Mouse (Mus musculus) heart, postnatal 36 days (tissue): Measurements from ENCODE around the gene Gdpgp1. TPM values are rescaled to one million over a fixed set of nuclear protein-coding genes. Genes with fewer than 3 reads are reported as not detected.

Source experiments
- DNase-seq, 2 experiments: peaks; one replicate each; pipeline ENCODE4 v3.0.0; 2021 to 2022
- intact Hi-C: fragments of 180-260 bp; cut with DNase I; formaldehyde crosslinking; loops from one replicate; pipeline ENCODE4 v1.15.1; 2025
- total RNA-seq, 2 experiments: library from RNA; stranded (reverse); gene quantifications; 2 replicates each; pipeline ENCODE4 v1.2.3; 2021

Gdpgp1 gene
- total RNA-seq, result 1 to 10 TPM; 1.5 to 1.8 TPM

DNA sequence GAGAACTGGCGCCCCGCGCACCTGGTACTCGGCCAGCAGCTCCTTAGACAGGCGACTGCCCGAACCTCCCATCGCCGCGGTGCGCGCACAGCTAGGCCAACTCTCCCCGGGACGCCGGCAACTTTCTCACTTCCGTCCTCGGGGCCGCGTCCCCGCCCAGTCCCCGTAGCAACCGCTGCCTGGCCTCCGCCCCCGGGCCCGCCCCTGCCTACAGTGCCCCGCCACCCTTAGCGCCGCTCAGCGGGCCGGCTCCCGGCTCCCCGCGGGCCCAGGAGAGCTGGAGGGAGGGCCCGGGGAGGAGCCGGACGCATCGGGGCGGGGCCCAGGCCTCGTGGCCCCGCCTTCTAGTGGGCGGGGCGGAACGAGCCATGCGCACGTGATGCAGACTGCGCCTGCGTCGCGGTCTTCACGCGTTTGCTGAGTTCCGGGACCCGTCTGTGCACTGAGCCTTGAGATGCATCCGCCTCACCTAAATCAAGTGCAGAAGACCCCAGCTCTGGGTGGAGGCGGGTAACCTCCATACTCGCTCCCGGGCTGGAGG, at the start of gene Gdpgp1, which contains the start of gene Cib1:
Gdpgp1 (plus strand) TSS at position 377 of the 541 bp plus-strand sequence.
Cib1 (minus strand) TSS at position 325 of the 541 bp plus-strand sequence.
- peak; percentile 97 to 98 for DNase-seq
- intact Hi-C loops, result no loop called here

DNA sequence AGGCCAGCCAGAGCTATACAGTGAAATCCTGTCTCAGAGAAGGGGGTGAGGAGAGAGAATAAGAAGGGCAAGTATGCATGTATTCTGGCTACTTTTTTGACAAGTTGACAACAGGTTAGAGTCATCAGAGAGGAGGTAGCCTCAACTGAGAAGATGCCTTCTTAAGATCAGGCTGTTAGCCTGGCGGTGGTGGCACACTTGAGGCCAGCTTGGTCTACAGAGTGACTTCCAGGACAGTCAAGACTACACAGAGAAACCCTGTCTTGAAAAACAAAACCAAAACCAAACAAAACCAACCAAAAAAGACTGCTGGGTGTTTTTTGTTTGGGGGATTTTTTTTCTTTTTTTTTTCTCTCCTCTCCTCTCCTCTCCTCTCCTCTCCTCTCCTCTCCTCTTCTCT, 49.2 kb upstream of the Gdpgp1 start:
- no peak for DNase-seq
- intact Hi-C loops, result no loop called here

DNA sequence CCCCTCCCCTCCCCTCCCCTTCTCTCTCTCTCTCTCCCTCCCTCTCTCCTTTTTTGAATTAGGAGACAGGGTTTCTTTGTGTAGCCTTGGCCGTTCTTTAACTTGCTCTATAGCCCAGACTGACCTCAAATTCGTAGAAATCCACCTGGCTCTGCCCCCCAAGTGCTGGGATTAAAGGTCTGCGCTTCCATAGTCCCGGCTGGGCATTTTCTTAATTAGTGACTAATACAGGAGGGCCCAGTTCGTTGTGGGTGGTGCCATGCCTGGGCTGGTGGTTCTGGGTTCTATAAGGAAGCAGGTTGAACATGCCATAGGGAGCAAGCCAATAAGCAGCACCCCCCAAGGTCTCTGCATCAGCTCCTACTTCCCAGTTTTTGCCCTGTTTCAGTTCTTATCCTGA, 48.7 kb upstream of the Gdpgp1 start:
- intact Hi-C loops, result no loop called here

DNA sequence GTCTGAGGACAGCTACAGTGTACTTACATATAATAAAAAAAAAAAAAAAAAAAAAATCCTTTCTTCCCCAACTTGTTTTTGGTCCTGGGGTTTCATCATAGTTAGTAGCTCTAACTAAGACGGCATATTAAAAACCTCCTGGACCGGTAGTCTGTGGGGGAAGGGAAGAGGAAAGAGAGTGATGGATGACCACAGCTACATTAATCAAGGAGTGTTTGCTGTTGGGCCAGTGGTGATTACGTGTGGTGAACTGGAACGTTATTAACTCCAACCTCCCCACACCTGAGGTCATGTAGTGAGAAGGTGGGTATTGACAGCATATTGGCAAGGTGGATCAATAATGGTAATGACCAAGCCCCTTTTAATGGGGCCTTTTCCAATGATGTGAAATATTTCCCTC, 48.1 kb upstream of the Gdpgp1 start:
- intact Hi-C loops, result no loop called here
- DNase-seq, result no peak

More for the DNA sequence above, 48.7 kb upstream of the Gdpgp1 start:
- DNase-seq, result no peak

DNA sequence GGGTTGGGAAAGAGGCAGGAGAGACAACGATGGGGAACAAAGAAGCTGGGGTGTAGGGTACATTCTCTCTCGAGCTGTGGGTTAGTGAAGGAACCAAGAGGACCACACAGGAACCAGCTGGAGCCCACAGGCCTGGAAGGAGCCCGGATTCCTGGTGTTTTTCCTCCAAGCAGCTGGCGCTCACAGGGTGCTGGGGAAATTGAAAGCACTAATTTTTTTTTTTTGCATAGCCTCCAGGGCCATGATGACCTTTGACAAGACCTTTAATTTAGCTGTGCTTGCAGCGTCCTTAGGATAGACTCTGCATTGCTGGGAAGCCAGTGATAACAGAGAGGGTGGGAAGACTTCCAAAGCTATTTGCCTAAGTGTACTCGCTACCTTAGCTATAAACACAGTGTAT, 47.7 kb upstream of the Gdpgp1 start:
- no peak for DNase-seq
- intact Hi-C loops, result no loop called here

DNA sequence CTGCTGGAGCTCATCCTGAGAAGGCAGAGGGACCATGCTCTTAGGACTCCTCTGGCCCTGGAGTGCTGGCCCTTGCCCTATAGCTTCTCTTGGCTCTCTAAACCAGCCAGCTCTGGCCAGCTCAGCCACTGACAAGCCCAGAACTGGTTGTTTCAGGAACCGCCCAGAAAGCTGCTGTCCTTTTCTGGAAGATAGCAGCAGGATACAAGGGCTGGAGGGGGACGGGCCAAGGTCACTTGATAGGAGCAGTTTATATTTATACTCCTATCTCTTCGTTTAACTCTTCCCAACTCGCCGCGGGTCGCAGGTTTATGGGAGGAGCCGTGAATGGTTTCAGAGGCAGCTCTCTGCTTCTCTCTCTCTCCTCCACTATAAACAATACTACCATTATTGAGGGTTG, 46.6 kb upstream of the Gdpgp1 start:
- intact Hi-C loops, result loop anchor here (2.0 kb wide), 1 partner anchor 27 kb away; no protein-coding TSS in a partner anchor
- peak; percentile 56 to 62 for DNase-seq

DNA sequence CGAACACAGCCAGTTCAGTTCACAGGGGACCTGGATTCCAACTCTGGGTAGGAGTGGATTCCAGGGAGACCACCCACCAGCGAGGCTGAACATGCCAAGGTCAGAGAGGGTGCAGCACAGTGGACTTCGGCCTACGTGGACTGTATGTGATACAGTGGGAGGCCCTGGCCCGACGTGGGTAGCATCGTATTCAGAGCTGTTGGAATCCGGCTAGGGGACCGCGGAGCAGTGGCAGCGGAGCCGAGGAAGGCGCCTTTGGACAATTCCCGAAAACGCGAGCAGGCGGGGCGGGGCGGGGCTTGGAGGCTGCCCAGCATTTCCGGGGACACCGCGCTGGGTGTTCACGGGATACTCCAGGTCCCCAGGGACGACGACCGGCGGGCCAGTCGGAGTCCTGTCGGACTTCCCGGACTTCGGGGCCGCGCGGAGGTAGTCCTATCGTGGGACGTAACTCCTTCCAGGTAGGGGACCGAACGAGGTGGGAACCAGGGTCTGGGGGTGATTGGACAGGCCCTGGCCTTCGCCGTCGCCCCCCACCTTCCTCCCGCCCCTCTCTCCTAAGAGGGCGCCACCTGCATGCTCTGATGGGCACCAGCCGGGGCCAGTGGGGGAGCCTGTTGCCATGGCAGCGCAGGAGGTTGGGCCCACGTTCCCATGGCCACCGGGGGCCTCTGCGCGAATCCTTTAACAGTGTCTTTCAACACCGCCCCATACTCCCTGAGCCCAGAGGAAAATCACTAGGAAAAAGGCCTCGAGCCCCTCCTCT, 46.0 kb upstream of the Gdpgp1 start, which contains the start of gene Sema4b:
Sema4b (plus strand) TSS at position 311 of the 766 bp plus-strand sequence.
- DNase-seq, result peak; percentile 87 to 90
- intact Hi-C loops, result loop anchor here (2.0 kb wide), 1 partner anchor 28 kb away; no protein-coding TSS in a partner anchor

DNA sequence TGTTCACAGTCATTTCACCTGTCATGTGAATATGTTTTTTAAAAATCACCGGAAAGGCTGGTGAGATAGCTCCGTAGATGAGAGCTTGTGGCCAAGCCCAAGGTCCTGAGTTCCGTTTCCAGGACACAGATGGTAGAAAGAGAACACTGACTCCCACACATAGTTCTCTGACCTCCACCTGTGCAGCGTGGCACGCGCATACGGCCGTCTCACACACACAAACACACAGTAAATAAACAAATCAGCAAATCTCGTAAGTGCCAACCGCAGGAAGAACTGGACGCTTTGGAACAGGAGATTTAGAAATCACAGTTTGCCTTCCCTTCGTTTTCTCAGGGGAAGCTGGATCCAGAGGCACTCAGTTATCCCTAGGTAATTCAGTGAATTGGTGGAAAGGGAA, 45.2 kb upstream of the Gdpgp1 start:
- DNase-seq, result no peak
- intact Hi-C loops, result loop anchor here (2.0 kb wide), 1 partner anchor 29 kb away; no protein-coding TSS in a partner anchor

DNA sequence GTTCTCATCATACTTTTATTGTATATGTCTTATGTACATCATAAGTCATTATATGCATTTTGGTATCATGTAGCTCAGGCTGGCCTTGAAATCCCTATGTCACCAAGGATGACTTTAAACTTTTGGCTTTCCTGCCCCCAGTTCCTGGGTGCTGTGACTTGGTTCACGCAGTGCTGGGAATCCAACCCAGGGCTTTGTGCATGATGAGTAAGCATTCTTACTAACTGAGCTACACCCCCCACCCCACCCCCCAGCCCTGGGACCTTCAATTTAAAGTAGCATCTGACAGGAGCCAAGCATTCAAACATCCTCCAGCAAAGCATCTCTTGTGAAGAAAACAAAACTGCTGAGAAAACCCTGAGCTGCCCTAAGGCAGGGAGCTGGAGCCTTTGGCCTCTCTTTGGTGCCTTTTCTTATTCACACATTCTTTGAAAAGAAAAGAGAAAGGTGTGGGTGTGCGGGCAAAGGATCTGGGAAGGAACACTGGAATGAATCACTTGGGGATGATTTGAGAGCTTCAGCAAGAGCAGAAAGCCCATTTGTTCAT, 44.0 kb upstream of the Gdpgp1 start:
- intact Hi-C loops, result no loop called here
- DNase-seq, result no peak

DNA sequence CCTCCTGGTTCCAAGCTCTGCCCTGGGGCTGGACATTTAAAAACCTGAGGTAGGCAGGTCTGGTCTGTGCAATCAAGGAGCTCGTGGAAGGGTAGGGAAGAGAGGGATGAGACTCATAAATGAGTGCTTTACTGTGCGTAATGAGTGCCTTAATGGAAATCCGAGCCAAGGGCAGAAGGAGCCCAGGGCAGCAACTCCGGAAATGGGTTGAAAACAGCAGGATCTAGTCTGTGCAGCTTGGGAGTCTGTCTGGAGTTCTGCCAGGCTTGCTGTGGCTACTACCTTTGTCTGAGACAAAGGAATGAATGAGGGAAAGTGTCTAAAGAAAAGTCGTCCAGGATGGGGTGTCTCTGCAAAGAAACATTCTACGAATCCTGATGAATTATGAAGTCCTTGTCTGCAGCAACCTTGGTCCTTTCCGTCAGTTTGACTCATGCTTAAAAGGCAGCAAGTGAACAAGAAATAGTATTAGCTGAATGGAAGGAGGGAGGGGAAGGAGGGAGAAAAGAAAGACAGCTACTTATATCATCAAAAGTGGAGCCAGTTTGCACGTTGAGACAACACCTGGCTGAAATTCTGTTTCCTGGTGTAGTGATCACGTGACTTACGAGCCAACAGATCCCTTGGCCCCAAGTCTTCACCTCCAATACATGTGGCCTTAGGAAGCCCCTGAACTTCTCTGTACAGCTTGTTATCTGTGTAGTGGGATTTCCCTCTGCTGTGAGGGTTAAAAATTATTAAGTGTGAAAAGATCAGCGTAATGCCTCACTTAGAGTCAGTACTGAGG, 43.3 kb upstream of the Gdpgp1 start:
- intact Hi-C loops, result no loop called here
- DNase-seq, result no peak

DNA sequence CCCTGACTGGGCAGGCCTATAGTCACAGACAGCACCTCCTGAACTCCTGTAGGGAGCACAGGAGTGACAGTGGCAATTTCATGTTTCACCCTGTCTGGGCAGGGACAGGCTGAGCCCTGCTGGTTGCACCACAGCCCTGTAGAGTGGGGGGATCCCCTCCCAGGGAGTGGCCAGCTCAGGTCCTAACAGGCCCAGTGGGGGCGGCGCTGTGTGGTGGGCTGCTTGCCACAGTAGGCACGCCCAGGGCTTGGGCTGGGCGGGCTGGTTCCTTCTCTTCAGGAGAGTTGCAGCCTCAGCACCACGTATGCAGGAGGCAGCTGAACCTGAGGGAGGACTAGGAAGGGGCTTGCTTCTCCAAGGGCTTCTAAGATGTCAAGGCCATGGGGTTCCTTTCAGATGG, 41.2 kb upstream of the Gdpgp1 start:
- no peak for DNase-seq
- intact Hi-C loops, result no loop called here

DNA sequence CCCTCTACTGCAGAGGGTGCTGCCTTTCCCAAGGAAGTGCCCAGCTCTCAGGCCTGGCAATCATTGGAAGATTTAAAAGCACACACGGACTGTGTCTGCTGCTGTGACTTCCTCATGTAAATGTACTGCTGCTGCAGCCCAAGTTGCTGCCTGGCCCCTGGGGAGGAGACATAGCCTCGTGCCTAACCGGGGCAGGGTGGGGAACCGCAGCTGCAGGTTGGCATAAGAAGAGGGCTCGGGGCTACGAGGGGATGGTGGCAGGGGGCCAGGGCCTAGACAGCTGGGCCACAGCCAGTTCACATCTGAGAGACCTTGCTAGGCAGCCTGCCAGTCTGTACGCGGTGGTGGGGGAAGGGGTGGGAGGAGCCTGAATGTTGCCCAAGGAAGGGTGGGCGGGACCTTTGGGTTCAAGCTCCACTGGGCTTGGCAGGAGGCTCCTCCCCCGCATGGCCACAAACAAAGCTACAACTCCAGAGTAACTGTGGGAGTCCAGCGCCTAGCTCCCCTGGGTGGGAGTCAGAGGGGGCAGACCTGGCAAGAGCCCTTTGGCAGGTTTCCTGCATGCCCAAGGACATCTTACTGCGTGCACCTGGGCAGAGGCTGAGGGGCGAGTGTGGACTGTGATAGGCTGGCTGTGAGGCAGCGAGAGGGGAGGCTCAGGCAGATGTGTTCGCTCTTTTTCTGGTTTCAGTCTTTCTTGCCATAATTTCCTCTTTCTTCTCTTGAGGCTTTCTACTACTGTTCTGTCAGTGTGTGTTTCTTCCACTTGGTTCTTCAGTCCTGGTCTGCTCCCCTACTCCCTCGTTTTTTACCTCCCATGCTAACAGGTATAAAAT, 40.2 kb upstream of the Gdpgp1 start:
- intact Hi-C loops, result no loop called here
- peak; percentile 75 to 79 for DNase-seq

DNA sequence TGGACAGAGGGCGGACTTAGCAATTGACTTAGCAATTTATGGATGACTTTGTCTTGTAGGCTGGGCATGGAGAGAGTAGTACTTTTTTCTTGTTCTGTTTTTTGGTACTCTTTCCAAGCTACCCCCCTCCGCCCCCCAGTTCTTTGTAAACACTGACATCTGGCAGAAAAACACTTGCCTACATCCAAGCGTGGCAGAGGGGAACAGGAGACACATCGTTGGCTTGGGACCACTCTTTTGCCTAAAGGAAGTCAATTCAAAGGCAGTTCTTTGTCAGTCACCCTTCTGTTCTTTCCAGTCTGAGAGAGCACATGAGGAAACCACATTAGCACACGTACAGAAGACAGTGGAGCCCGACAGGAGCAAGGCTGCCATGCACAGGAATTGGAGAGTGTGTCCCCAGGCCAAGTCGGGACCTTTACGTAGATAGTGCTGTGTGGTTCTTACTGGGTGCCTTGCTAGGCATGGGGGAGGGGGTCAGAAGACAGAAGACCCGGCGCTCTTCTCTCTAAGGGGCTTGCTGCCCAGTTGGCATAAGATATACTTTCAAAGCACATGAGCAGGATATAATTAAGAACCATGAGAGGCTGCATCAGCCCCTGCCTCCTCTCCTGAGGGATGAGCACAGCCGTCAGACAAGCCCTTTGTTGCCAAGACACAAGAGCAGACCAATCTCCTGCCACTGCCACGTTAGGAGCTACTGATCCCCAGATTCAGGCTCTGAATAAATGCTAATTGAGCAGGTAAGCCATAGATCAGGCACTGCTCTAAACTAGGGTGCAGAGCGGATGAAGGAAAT, 38.5 kb upstream of the Gdpgp1 start:
- DNase-seq, result no peak
- intact Hi-C loops, result no loop called here

DNA sequence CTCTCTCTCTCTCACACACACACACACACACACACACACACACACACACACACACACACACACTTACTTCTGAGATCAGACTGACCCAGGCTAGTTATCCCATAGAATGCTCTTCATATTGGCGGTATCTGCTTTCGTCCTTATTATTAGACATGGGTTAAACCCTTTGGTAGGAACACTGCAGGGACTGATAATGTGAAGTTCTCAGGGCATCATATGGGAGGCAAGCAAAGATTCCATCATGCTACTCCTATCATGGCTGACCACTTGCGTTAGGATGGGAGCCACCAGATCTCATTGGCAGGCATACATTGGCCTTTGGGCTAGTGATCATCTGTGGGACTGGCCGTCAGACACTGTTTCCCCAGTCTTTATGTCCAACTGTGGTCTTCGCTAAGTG, 37.5 kb upstream of the Gdpgp1 start:
- no peak for DNase-seq
- intact Hi-C loops, result no loop called here

DNA sequence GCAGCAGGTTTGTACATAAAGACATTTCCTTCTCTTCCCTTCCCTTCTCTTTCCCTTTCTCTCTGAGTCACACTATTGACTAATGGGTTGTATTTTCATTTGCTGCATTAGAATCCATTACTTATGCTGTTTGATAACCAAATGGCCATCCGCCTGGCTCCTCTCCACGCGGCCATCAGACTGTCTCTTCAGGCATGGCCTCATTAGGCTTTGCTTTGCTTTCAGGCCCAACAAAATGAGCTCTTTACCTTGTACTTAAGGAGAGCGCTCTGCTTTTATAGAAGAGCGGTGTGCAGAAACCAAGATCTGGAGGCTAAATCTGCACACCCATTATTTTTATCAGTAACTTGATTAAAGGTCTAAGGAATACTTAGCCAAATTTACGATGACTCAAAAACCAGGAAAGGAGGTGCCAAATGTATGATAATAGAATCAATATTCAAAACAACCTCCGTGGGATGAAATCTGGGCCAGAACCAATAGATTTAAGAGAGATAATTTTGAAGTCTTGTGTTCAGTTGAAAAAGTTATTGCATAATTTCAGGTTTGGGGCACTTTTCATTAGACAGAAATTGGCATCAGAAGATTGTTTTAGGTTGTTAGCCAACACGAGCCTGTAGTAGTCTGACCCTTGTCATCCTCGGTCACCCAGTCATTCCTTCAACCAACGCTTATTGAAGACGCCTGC, 36.9 kb upstream of the Gdpgp1 start:
- DNase-seq, result no peak
- intact Hi-C loops, result no loop called here

DNA sequence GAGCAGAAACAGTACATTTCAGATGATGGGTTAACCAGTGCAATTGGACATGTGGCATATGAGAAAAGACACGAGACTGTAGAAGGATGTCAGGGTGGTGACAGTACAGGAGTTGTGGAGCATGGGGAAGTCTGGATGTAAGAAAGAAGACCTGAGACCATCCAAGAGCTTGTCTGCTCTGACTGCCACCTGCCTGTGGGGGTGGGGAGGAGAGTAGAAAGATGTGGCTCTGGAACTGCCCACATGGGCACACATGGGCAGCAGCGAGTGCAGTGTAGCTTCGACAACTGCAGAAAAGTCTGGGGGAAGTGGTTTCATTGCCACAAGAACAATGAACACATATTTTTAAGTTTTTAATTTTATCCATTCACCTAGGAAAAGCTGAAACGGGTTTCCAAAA, 35.3 kb upstream of the Gdpgp1 start:
- intact Hi-C loops, result no loop called here
- no peak for DNase-seq

DNA sequence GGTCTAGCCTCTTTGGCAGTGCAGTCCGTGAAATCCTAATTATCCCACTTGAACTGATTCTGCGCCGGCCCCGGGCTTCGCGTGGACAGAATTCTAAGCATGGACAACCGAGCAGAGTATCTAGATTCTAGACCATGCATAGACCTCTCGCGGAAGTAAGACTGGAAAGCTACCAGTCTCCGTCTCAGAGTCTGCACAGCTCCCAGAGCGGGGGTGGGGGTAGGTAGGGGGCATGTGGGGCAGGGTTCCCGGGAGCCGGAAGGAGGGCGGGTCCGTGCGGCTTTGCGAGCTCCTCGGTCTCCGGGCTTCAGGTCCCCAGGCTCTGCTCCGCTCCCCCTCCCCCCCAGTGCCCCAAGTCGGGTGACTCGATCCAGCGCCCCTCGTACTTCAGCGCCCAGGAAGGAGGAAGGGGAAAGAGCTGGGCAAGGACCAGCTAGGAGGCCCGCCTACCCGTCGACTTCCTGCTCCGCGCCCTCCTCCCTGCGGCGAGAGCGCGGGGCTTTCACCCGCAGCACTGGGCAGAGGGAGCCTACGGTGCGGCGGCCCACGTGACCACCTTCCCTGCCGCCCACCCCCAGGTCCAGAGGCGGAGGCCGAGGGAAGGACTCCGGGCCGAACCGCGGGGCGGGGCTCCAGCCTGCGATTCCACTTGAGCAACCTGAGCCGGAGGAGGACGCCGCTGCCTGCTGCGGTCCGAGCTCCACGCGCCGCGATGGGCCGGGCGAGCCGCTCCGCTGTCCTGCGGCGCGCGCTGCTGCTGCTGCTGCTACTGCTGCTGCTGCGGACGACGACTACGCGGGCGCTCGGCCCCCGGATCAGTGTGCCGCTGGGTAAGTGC, 34.5 kb upstream of the Gdpgp1 start:
- peak; percentile 66 to 79 for DNase-seq
- intact Hi-C loops, result loop anchor here (2.0 kb wide), 1 partner anchor 15 kb away; no protein-coding TSS in a partner anchor

DNA sequence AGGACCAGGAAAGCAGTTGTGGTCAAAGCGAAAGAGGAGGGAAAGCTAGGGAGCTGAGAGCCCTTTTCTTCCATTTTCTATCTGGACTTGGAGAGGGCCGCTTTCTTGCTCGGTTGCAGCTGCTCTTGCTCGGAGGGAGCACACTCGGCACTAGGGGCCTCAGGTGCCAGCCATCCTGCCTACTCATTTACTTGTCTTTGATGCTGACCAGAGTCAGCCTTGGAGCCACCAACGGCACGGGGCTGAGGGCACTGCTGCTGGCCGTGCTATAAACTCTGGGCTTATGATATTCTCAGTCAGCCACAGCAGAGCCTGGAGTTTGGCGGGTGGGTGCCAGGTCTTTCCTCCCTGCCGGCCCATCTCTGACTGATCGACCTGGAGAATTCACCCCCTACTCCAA, 33.8 kb upstream of the Gdpgp1 start:
- intact Hi-C loops, result loop anchor here (2.0 kb wide), 1 partner anchor 14 kb away; no protein-coding TSS in a partner anchor
- DNase-seq, result no peak
